Mouse (Mus musculus) limb, embryonic 13.5 days (tissue): Measurements from ENCODE around the gene Cnot8. TPM values are rescaled to one million over a fixed set of nuclear protein-coding genes. Genes with fewer than 3 reads are reported as not detected.

ENCODE experiments used
- ATAC-seq: fragments of 200-750 bp; cut with Nextera tagmentation; 2 replicates; pipeline ENCODE4 v1.8.0; 2017; ENCODE audit warnings: low read depth, moderate number of reproducible peaks, moderate TSS enrichment; ENCODE audit not compliant: low FRiP score
- H3K27ac ChIP-seq: fragments of 300-500 bp; sonication (generic); 2 replicates; pipeline ENCODE4 v1.5.1; 2015; ENCODE audit warnings: inconsistent platforms, mild to moderate bottlenecking, moderate library complexity
- H3K27me3 ChIP-seq: fragments of 300-500 bp; sonication (generic); 2 replicates; pipeline ENCODE4 v1.6.1; 2015; ENCODE audit warnings: mild to moderate bottlenecking, inconsistent platforms
- H3K36me3 ChIP-seq: fragments of 300-500 bp; sonication (generic); 2 replicates; pipeline ENCODE4 v1.6.1; 2015; ENCODE audit warnings: inconsistent platforms, mild to moderate bottlenecking, moderate library complexity
- H3K4me1 ChIP-seq: fragments of 300-500 bp; sonication (generic); 2 replicates; pipeline ENCODE4 v1.6.1; 2015; ENCODE audit warnings: inconsistent platforms
- H3K4me2 ChIP-seq: fragments of 300-500 bp; sonication (generic); replicated peaks from 2 replicates; pipeline ENCODE4 v1.6.1; 2015; ENCODE audit warnings: inconsistent platforms, mild to moderate bottlenecking, moderate library complexity
- H3K4me3 ChIP-seq: fragments of 300-500 bp; sonication (generic); 2 replicates; pipeline ENCODE4 v1.5.1; 2015; ENCODE audit warnings: moderate library complexity, mild to moderate bottlenecking, inconsistent platforms
- H3K9ac ChIP-seq: fragments of 300-500 bp; sonication (generic); 2 replicates; pipeline ENCODE4 v1.6.1; 2015; ENCODE audit warnings: mild to moderate bottlenecking, inconsistent platforms
- H3K9me3 ChIP-seq: fragments of 300-500 bp; sonication (generic); 2 replicates; pipeline ENCODE4 v1.6.1; 2016; ENCODE audit warnings: inconsistent platforms
- WGBS: fragments of 180-500 bp; shearing (Covaris S2); methylation state at CpG from one replicate; pipeline ENCODE4 v1.1.7; 2015; 5-methylcytosine and 5-hydroxymethylcytosine counted together
- polyA plus RNA-seq: library from polyadenylated mRNA; unstranded; fragments of >200 nt; fragmentation: Nextera tagmentation; extraction: Ambion mirVana; gene quantifications from 2 replicates; pipeline ENCODE4 v1.2.1, GENCODE M21; 2015

The Cnot8 gene
- polyA plus RNA-seq, 1 experiment from 2014 or later: 104 TPM

- H3K27ac ChIP-seq: no peak overlapping the region
- H3K27me3 ChIP-seq: no peaks in the 10 kb centered on the region
- ATAC-seq: no peak
- H3K9me3 ChIP-seq: no peaks in the 10 kb centered on the region
- H3K4me2 ChIP-seq: no peak overlapping the region
- 0 out of 2 replicates have a peak, but pooled peaks cover 2% of the 10 kb centered on the region for H3K4me1 ChIP-seq
- no peak overlapping the region for H3K4me3 ChIP-seq
- peaks cover 96% of the 10 kb centered on the region for H3K36me3 ChIP-seq
- H3K9ac ChIP-seq: no peak overlapping the region
Measured at GRCm38 (mm10) chr11:58134869-58135268, 30.9 kb downstream of the Cnot8 start.

GRCm38 (mm10) chr11:58135296-58135695 lies 31.3 kb downstream of the Cnot8 start:
- H3K4me3 ChIP-seq: no peak overlapping the region
- H3K9me3 ChIP-seq: no peaks in the 10 kb centered on the region
- no peaks in the 10 kb centered on the region for H3K4me1 ChIP-seq
- H3K9ac ChIP-seq: no peak overlapping the region
- H3K27me3 ChIP-seq: no peaks in the 10 kb centered on the region
- H3K4me2 ChIP-seq: no peak overlapping the region
- H3K36me3 ChIP-seq: peaks cover 96% of the 10 kb centered on the region
- ATAC-seq: no peak
- no peak overlapping the region for H3K27ac ChIP-seq

GRCm38 (mm10) chr11:58136677-58137076 lies 32.7 kb downstream of the Cnot8 start:
- H3K9me3 ChIP-seq: no peaks in the 10 kb centered on the region
- H3K4me2 ChIP-seq: no peak overlapping the region
- no peak overlapping the region for H3K9ac ChIP-seq
- 90% methylated on average over 6 of the region's 6 CpGs for WGBS
- H3K27ac ChIP-seq: no peak overlapping the region
- no peak for ATAC-seq
- H3K36me3 ChIP-seq: peaks cover 96% of the 10 kb centered on the region
- H3K4me3 ChIP-seq: no peak overlapping the region
- H3K4me1 ChIP-seq: no peaks in the 10 kb centered on the region
- no peaks in the 10 kb centered on the region for H3K27me3 ChIP-seq

- WGBS: 92% methylated on average over 11 of the region's 11 CpGs
- no peak for ATAC-seq
Measured at GRCm38 (mm10) chr11:58138821-58139220, 34.9 kb downstream of the Cnot8 start.

GRCm38 (mm10) chr11:58139466-58139865 lies 35.5 kb downstream of the Cnot8 start:
- Histone ChIP-seq H3K36me3 (peaks cover 95% of the 10 kb centered on the region), H3K4me2 (no peak overlapping the region), H3K4me3 (no peak overlapping the region), H3K27ac (no peak overlapping the region), H3K9me3 (no peaks in the 10 kb centered on the region), H3K4me1 (no peaks in the 10 kb centered on the region), H3K27me3 (no peaks in the 10 kb centered on the region), H3K9ac (no peak overlapping the region)
- no peak for ATAC-seq
- WGBS: 90% methylated on average over 3 of the region's 3 CpGs

More at GRCm38 (mm10) chr11:58138821-58139220, 34.9 kb downstream of the Cnot8 start:
- Histone ChIP-seq H3K27ac (no peak overlapping the region), H3K4me3 (no peak overlapping the region), H3K36me3 (peaks cover 95% of the 10 kb centered on the region), H3K9me3 (no peaks in the 10 kb centered on the region), H3K4me1 (no peaks in the 10 kb centered on the region), H3K4me2 (no peak overlapping the region), H3K9ac (no peak overlapping the region), H3K27me3 (no peaks in the 10 kb centered on the region)

- Histone ChIP-seq H3K9me3 (no peaks in the 10 kb centered on the region), H3K4me3 (no peak overlapping the region), H3K27me3 (no peaks in the 10 kb centered on the region), H3K4me2 (no peak overlapping the region), H3K9ac (no peak overlapping the region), H3K27ac (no peak overlapping the region), H3K4me1 (no peaks in the 10 kb centered on the region), H3K36me3 (peaks cover 96% of the 10 kb centered on the region)
- ATAC-seq: no peak
- WGBS: 90% methylated on average over 9 of the region's 9 CpGs
Measured at GRCm38 (mm10) chr11:58143704-58144426, 39.9 kb downstream of the Cnot8 start.

GRCm38 (mm10) chr11:58146241-58146640 lies 42.3 kb downstream of the Cnot8 start:
- no peak overlapping the region for H3K27ac ChIP-seq
- H3K9me3 ChIP-seq: no peaks in the 10 kb centered on the region
- no peak for ATAC-seq
- H3K4me1 ChIP-seq: no peaks in the 10 kb centered on the region
- H3K9ac ChIP-seq: no peak overlapping the region
- peaks cover 94% of the 10 kb centered on the region for H3K36me3 ChIP-seq
- no peaks in the 10 kb centered on the region for H3K27me3 ChIP-seq
- no peak overlapping the region for H3K4me3 ChIP-seq
- no peak overlapping the region for H3K4me2 ChIP-seq
- WGBS: 95% methylated on average over 5 of the region's 5 CpGs

GRCm38 (mm10) chr11:58155458-58155857 lies 51.5 kb downstream of the Cnot8 start:
- ATAC-seq: no peak
- H3K9me3 ChIP-seq: no peaks in the 10 kb centered on the region
- H3K4me2 ChIP-seq: no peak overlapping the region
- no peak overlapping the region for H3K27ac ChIP-seq
- no peaks in the 10 kb centered on the region for H3K4me1 ChIP-seq
- no peak overlapping the region for H3K4me3 ChIP-seq
- no peaks in the 10 kb centered on the region for H3K27me3 ChIP-seq
- H3K36me3 ChIP-seq: peaks cover 89% of the 10 kb centered on the region
- 91% methylated on average over 9 of the region's 9 CpGs for WGBS
- H3K9ac ChIP-seq: no peak overlapping the region

GRCm38 (mm10) chr11:58156871-58157270 lies 52.9 kb downstream of the Cnot8 start:
- Histone ChIP-seq H3K4me2 (no peak overlapping the region), H3K9ac (no peak overlapping the region), H3K27me3 (no peaks in the 10 kb centered on the region), H3K9me3 (no peaks in the 10 kb centered on the region), H3K27ac (no peak overlapping the region), H3K4me1 (no peaks in the 10 kb centered on the region), H3K36me3 (peaks cover 91% of the 10 kb centered on the region), H3K4me3 (no peak overlapping the region)
- ATAC-seq: no peak
- 83% methylated on average over 3 of the region's 3 CpGs for WGBS

GRCm38 (mm10) chr11:58165072-58165471 lies 61.1 kb downstream of the Cnot8 start:
- Histone ChIP-seq H3K9ac (no peak overlapping the region), H3K27ac (no peak overlapping the region), H3K9me3 (no peaks in the 10 kb centered on the region), H3K4me3 (no peak overlapping the region), H3K36me3 (peaks cover 63% of the 10 kb centered on the region), H3K27me3 (no peaks in the 10 kb centered on the region), H3K4me2 (no peak overlapping the region), H3K4me1 (peaks cover 8% of the 10 kb centered on the region)
- ATAC-seq: no peak
- 96% methylated on average over 2 of the region's 2 CpGs for WGBS

- WGBS: 0% methylated on average over 8 of the region's 8 CpGs
- Histone ChIP-seq H3K27me3 (no peaks in the 10 kb centered on the region), H3K9me3 (no peaks in the 10 kb centered on the region), H3K4me2 (peak overlapping the region; percentile 86), H3K9ac (peak overlapping the region; percentile 93), H3K4me1 (peaks cover 20% of the 10 kb centered on the region), H3K36me3 (peaks cover 40% of the 10 kb centered on the region), H3K27ac (no peak overlapping the region), H3K4me3 (peak overlapping the region; percentile 89)
- no peak for ATAC-seq
Measured at GRCm38 (mm10) chr11:58167822-58168166, 63.8 kb downstream of the Cnot8 start.
